Mouse (Mus musculus): ENCODE results near the gene Rsf1.

Rsf1 gene

DNA sequence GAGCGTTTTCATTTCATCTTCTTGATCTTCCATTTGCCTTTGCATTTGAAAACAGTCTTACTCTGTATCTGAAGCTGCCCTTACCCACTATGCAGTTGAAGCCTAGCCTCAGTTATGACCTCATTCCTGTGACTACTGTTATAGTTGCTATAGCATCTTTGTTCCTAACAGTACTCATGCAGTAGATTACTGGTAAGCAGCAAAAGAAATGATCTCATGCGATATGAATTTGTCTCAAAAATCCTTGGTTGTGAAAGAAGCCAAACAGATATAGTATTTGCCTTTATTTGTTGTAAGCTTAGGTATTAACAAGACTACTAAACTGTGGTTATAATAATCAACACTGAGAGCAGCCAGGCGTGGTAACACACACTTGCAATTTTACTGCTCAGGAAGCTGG is 65.4 kb downstream of the Rsf1 start:
- no peak for DNase-seq

DNA sequence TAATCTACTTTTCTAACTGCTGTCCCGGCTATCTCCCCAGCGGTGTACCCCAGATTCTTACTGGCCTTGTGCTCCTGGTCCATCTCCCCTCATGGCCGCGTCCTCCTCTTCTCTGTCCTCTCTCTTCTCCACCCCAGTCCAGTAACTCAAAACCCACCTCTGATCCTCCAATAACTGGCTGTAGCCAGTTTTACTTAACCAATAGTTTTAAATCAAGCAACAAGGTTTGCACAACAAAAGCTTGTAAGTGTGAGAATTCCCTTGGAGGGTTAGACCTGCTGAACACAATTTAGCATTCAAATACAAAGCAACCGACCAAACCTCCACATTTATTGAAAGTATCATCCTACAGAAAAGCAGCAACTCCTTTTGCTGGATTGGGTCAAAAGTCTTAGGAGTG is 68.0 kb downstream of the Rsf1 start:
- DNase-seq, result no peak

DNA sequence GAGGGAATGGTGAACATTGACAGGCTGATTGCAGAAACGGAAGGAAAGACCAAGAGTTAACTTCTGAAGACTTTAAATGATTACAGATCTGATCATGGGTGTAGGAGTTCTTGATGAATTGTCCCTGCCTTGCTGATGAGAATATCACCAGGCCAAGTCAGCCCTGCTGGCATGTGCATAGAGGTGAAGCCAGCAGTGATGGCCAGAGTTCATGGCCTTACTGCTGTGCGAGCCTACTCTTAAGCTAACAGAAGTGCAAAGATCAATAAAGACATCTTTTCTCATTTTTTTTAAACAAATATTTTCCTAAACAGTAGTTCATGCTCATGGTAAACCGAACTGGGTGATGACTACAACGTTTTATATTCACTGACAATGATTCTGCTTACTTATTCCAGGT is 71.0 kb downstream of the Rsf1 start:
- no peak for DNase-seq

DNA sequence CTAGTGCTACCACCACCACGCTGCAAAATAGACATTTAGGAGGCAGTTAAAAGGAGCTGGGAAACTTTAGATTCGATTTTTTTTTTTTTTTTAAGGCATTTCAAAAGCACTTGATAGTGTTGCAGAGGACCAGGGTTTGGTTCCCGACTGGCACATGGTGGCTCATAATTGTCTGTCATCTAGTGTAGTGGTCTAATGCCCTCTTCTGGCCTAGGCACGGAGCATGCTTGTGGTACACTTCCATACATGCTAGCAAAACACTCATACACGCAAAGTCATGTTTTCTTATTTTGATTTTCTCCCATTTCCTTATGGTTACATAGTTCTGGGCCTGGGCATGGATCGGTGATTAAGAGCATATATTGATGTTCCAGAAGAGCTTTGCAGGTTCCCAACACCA is 76.5 kb downstream of the Rsf1 start:
- DNase-seq, result no peak

DNA sequence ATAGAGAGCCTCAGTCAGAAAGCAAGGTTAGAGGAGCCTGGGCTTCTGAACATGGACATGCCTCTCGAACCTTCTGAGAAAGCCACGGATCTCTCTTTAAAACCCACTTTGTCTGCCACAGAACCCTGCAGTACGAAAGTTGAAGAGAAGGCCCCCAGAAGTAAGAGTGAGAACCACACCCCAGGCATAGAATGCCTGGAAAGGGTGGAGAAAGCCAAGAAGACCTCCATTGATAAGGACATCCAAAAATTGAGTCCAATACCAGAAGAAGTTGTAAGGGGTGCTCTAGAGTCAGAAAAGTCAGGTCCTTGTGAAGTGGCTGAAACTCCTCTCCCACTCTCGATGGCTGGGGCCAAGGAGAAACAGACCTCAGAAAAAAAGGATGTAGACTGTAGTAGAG is 81.9 kb downstream of the Rsf1 start:
- DNase-seq, result no peak

DNA sequence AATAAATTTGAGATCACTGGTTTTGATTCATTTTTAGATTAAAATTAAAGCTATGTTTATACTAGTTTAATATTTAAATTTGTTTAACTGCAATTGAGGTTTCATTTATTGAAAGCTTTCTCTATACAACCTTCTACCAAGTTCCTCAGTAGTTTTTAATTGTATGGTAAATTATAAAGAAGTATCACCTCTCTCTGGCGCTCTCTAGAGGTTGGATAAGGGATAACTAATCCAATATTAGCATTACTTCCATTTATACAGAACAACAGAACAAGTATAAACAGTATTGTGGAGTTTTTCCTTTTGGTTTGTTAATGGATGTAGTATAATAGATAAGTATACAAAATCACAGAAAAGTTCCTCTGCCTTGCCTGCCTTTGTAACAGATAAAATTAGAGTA is 99.5 kb downstream of the Rsf1 start:
- DNase-seq, result no peak

DNA sequence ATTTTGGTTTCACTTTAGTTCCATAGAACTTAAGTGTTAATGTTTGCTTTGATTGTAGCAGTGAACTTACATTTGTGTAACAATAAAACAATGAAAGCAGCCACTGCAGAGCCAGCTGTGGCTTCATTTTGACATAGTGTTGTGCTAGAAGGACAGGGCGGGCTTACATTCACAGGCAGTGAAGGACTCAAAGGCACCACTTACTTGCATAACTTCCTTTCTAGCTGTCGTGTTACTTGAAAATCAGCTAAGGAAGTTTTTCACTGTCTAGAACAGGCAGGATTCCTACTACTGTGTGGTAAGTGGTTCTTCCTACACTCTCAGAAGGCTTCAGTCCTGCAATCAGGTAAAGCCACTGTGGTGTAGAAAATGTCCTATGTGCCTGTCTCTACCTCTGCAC is 108.1 kb downstream of the Rsf1 start:
- DNase-seq, result no peak

DNA sequence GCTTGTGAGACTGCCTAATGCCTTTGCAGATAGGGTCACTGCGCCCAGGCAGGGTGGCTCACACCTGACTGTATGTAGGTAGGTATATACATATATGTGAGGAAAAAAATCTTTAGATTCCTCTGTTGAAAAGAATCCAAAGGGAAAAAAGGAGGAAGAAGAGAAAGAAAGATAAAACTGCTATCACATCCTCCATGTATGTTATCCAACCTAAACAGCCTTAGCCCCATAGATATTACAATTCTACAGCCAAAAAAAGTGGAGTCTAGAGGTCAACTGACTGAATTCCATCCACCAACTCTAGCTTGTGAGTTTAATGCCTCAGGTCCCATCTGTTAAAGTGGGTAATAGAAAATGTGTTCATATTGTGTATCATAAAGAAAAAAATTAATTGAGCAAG is 115.8 kb downstream of the Rsf1 start:
- DNase-seq, result no peak

DNA sequence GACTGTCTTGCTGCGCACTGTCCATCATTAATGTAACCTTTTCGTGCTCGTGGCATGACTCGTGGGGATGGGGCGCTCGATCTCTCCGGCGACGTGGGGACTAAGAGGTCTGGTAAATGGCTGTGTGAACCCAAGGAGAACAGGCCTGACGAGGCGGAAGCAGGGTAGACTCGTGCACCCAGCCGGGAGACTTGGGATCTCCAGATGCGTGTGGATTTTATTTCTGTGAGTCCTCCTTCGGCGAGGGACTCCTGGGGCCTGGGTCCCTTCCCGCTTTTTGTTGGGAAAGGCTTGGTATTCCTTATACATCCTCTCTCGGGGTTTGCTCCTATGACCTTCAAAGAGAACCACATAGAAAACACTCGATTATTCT is 116.4 kb downstream of the Rsf1 start:
- no peak for DNase-seq

DNA sequence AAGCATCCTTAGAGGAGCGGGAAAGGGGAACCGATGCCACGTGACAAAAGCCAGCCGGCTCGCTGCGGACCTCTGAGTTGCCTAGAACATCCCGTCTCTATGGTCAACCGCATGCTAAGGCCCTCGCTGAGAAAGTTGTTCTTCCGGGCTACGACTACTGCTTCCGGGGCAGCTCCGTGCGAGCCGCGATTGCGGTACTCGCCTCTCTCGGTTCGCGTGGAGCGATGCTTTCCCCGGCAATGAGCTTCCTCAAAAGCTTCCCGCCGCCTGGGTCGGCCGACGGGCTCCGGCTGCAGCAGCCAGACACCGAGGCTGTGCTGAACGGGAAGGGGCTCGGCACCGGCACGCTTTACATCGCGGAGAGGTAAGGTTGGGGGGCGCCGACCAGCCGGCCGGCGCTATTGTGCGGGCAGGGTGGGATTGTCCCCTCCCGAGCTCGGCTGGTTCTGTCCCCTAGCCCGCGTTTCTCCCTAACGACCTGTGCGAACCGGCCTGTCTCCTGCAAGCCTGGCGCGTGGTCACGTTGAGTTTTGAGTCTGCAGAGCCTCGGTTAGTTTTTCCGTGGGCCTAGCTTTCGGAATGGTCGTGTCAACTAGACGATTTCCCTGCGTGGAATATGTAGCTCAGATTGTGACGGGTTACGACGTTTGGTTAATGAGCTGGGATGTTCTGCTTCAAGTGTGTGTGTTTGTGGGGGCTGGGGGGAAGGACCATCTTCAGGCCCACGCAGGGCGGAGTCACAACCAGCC is 117.0 kb downstream of the Rsf1 start, which contains the start of gene Clns1a:
Gene Clns1a (plus strand): TSS at position 129 of the 749 bp plus-strand sequence.
- peak; percentile 92 for DNase-seq

DNA sequence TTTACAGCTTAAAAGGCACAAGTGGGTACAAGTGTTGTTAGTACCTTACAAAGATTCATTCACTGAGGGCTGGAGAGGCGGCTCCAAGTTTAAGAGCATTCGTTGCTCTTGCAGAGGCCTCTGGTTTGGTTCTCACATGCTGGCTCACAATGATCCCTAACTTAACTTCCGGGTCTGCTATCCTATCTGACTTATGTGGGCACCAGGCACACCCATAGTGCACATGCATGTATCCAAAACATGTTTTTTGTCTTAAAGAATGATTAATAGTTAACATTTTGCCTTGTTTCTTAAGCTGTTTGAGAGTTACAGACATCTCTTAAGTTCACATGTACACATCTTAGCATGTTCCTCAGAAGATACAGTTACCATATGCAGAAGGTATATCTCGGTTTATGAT is 120.5 kb downstream of the Rsf1 start:
- no peak for DNase-seq

DNA sequence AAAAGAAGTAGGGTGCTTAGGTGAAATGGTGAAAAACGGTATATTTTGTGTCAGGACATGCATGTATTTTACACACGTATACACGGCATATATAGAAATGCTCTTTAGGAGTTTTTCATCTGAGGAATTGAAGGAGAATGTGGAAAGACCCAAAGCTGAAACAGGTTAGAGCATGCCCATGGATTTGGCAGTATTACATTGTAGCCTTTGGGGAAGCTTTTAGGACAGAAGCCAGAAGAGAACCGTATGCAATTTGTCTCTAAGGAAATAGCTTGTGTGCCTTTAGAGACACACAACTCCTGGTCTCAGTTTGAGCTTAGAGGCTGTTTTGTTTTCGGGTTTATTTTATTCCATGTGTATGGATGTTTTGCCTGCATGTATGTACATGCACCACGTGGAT is 121.4 kb downstream of the Rsf1 start:
- DNase-seq, result no peak

DNA sequence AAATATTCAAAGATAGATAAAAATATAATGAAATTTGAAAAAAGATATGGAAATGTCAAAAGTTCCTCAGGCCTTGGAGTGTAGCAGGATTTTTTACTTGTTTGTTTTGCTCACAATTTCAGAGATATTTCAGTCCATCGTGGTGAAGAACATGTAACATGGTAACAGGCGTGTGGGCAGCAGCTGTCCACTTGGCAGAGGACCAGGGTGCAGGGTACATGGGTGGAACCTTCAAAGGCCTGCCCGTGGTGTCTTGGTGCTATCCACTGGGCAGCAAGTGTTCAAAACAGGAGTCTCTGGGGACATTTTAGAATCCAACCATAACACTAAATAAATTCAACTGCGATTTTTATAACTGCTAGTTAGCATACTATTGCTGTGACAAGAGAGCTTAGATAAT is 127.4 kb downstream of the Rsf1 start:
- DNase-seq, result no peak

DNA sequence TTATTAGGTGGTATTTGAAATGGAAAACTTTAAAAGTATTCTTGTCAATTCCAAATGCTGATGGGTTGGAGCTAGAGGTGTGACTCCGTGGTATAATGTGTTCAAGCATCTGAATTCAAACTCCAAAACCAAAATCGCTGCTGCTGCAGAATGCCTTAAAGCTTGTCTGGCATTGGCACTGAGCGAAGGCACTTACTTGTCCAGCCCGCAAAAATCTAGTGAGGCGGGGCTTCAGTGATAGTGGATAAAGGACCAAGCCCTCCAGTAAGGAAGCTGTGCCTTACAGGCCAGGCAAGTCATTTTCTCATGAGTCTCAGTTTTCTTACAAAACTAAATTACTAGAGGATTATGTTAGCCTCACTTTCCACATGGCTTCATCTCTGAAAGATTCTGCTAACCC is 128.1 kb downstream of the Rsf1 start:
- no peak for DNase-seq

DNA sequence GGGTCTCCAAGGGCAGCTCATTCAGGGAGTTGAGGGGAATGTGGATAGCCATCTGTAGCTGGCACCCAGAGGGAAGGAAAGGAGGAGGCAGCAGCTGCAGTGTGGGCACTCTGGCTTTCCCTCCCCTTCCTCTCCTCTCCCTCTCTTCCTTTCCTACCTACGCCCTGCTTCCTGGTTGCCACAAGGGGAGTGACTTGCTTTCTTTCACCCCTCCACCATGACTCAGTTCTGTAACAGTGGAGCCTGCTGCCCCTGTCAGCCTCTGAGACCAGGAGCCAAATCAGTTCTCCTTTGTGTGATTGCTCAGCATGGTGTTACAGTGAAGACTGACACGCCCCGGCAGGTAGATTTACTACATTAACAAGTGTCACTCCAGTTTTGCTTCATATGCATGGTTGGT is 129.5 kb downstream of the Rsf1 start:
- DNase-seq, result no peak

DNA sequence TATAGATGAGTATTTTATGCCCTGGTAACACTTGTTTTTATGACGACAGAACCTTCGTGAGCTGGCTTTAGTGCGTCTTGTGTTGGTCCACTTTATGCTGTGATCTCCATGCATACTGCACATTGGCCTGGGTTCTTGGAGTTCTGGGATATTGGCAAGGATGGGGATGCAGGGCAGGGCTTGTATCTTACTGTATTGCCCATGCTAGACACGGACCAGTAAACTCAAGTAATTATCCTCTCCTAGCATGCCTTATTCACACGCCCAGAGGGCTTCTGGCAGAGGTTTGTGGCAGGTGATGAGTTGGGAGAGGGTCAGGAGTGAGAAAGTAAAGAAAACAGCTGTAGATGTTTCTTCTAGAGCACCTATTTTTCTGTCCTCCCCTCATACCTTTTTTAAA is 135.0 kb downstream of the Rsf1 start:
- DNase-seq, result no peak

DNA sequence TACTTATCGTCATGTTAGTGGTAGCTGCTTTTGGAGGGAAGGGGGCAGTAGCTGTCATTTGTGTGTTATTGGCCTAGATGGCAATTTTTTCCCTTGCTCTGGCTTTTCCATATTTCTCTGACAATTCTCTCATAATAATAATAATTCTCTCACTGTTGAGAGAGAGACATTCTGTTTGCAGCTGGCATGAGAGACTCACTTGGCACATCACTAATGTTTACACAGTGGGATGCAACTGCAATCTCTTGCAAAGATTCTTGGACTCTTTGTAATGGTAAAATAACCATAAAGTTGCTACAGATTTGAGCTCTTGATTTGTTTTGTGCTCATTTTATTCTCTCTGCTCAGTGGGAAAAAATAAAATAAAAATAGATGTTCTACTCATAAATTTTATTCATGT is 137.6 kb downstream of the Rsf1 start:
- no peak for DNase-seq

DNA sequence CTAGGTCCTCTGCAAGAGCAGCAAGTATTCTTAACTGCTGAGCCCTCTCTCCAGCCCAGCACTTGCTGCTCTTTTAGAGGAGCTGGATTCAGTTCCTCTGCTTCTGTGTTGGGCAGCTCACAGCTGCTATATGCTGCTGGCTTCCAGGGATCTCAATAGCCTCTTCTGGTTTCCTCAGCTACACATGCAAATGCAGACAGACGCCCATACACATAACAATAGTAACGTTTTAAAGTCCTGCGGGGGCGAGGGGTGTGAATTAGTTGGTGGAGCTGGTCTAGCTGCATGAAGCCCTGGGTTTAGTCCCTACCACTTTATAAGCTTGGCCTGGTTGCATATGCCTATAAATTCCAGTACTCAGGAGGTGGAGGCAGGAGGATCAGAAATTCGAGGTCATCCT is 139.4 kb downstream of the Rsf1 start:
- no peak for DNase-seq

DNA sequence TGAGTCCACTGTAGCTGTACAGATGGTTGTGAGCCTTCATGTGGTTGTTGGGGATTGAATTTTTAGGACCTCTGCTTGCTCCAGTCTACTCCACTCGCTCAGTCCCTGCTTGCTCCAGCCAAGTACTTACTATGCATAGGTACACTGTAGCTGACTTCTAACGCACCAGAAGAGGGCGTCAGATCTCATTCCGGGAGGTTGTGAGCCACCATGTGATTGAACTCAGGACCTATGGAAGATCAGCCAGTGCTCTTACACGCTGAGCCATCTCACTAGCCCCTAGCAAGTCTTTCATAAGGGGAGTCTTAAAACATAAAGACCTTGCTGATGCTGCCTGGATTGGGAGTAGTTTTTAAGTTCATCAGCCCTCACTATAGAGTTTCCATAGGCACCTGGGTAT is 140.4 kb downstream of the Rsf1 start:
- no peak for DNase-seq

DNA sequence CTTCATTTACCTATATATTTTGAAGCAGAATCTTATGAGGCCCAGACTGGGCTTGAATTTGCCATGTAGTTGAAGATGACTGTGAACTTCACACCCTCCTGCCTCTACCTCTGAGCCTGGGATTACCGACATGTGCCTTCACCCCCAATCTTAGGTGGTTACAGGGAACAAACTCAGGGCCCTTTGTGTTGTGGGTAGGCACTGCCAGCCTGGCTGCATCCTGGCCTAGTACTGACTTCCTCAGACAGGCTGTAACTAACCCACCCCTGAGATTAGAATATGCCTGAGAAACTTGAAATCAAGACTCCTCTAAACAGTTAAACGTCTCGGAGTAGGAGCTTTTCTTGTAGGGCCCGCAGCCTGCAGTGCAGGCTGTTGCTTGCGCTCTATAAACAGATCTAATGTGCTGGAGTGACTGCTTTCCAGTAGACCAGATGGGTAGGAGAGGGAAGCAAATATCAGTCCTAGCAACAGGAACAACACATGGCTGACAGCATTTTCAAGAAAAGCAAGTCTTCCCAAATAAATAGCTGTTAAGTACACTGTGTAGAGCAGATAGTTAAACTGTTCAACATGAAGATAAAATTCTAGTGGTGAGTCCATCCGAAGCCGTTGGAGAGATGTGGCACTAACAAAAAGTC is 142.7 kb downstream of the Rsf1 start:
- DNase-seq, result no peak

DNA sequence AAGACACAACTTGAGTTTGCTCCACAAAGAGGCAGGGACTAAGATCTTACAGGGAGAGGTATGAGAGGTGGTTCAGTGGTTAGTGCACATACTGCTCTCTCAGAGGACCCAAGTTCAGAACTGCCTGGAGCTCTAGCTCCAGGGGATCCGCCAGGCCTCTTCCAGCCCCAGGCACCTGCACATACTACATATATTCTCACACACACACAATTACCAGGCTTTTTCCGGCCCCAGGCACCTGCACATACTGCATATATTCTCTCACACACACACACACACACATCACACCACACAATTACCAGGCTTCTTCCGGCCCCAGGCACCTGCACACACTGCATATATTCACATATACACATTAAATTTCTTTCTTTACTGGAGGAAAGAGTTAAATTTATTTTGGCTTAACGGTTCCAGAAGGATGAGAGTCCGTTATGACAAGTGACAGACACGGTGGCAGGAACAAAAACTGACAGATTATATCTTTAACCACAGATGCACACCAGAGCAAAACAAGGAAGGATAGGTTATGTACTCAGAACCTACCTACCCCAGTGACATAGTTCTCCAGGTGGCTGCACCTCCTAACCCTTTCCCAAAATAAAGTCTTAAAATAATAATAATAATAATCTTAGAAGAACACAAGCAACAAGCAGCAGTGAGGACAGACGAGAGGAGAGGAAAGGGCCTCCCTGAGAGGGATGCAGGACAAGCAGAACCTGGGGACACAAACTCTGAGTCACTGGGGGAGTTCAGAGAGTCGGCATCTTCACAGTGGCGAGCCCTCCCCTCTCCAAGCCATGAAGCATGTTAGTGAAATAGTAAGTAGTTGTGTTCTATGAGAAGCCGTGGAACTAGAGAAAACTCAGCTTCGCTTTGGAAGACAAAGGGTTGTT is 144.2 kb downstream of the Rsf1 start:
- DNase-seq, result no peak

DNA sequence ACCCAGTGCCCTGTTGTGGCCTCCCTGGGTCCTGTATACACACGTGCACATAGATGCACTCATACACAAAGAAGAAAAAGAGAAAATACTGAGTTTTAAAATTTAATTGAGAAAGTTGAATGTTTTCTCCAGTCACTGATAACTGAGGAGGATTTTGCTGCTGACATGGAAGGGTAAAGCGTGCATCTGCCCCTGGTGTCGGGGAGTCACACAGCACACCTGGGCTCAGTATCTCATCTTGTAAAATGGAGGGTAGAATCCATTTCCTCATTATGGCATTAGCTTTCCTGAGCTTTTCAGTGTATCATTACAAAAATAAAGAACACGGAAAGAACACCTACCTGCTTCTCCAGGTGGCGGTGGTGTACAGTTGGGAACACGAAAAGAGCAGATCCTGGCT is 145.7 kb downstream of the Rsf1 start:
- DNase-seq, result no peak

DNA sequence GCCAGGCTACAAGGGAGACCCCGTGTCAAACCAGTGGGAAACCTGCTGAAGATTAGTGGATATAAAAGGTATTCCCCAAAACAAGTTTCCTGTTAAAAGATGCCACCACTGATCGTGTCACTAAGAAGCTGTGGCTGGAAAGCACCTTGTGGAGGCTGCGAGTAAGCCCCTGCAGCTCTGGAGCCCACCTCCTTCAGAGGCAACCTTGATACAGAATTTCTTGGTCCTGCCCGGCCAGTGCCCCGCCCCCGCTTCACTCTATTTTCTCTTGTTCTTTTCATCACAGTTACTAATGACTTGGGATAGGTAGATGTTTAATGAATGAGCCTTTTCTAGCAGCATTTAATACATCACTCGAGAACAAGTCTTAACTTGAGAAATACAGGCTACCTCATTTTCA is 146.4 kb downstream of the Rsf1 start:
- no peak for DNase-seq

DNA sequence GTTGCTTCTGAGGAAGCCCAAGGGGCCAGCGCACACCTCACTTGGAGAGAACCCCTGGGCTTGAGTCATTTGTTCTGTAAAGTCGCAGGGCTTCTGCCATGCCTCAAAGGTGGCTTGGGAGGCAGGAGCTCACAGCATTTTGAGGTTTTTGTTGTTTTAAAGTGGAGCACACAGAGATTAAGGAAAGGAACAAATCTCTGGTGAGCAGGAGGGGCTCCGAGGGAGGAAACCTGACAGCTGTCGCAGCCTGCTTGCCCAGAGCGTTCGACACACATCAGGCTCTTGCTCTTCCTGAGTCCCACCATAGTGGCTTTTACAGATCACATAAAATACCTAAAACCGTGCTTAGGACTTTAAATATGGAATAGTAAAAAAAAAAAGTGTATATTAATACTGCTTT is 147.1 kb downstream of the Rsf1 start:
- DNase-seq, result no peak

All from right cerebral cortex, postnatal 25 days (tissue).